Mouse (Mus musculus) embryonic facial prominence, embryonic 13.5 days (tissue): ENCODE results near the gene Glis1. TPM values are rescaled to one million over a fixed set of nuclear protein-coding genes. Genes with fewer than 3 reads are reported as not detected.

ENCODE experiments used
- ATAC-seq: fragments of 200-750 bp; cut with Nextera tagmentation; 2 replicates; pipeline ENCODE4 v1.8.0; 2017; ENCODE audit warnings: low read depth; ENCODE audit not compliant: insufficient number of reproducible peaks, insufficient read depth, low FRiP score, low TSS enrichment
- H3K27ac ChIP-seq: fragments of 300-500 bp; sonication (generic); 2 replicates; pipeline ENCODE4 v1.5.1; 2015; ENCODE audit warnings: moderate library complexity, mild to moderate bottlenecking, inconsistent platforms
- H3K27me3 ChIP-seq: fragments of 300-500 bp; sonication (generic); 2 replicates; pipeline ENCODE4 v1.6.1; 2015; ENCODE audit warnings: mild to moderate bottlenecking, inconsistent platforms
- H3K36me3 ChIP-seq: fragments of 300-500 bp; sonication (generic); 2 replicates; pipeline ENCODE4 v1.6.1; 2015; ENCODE audit warnings: mild to moderate bottlenecking, inconsistent platforms
- H3K4me1 ChIP-seq: fragments of 300-500 bp; sonication (generic); 2 replicates; pipeline ENCODE4 v1.6.1; 2015; ENCODE audit warnings: inconsistent platforms
- H3K4me2 ChIP-seq: fragments of 300-500 bp; sonication (generic); 2 replicates; pipeline ENCODE4 v1.6.1; 2015; ENCODE audit warnings: moderate library complexity, mild to moderate bottlenecking, inconsistent platforms
- H3K4me3 ChIP-seq: fragments of 300-500 bp; sonication (generic); 2 replicates; pipeline ENCODE4 v1.5.1; 2015; ENCODE audit warnings: mild to moderate bottlenecking, inconsistent platforms
- H3K9ac ChIP-seq: fragments of 300-500 bp; sonication (generic); 2 replicates; pipeline ENCODE4 v1.6.1; 2015; ENCODE audit warnings: mild to moderate bottlenecking, inconsistent platforms
- H3K9me3 ChIP-seq: fragments of 300-500 bp; sonication (generic); 2 replicates; pipeline ENCODE4 v1.6.1; 2016; ENCODE audit warnings: inconsistent platforms
- WGBS: fragments of 180-500 bp; shearing (Covaris S2); methylation state at CpG from one replicate; pipeline ENCODE4 v1.1.7; 2015; ENCODE audit warnings: mixed read lengths; 5-methylcytosine and 5-hydroxymethylcytosine counted together
- polyA plus RNA-seq: library from polyadenylated mRNA; unstranded; fragments of >200 nt; fragmentation: Nextera tagmentation; extraction: Ambion mirVana; gene quantifications from 2 replicates; pipeline ENCODE4 v1.2.1, GENCODE M21; 2015

The Glis1 gene
- polyA plus RNA-seq, 1 experiment from 2014 or later = 60.4 TPM

DNA sequence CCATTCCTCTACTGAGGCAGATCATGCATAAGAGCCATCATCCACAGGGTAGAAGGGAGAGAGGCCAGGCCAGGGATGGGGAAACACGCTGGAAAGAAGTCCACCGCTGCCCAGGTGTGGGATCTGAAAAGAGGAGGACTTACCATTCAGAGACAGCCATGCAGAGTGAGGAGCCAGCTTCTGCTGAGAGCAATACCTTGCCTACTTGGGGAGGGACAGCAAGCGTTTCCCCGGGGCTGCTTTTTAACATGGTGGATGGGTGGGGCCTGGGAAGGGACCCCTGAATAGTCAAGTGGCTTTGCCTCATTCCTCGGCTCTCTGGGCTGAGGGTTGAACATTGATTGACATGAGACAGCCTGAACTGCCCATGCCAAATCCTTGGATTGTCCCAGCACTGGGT lies 85.7 kb downstream of the Glis1 start:
- 79% methylated on average over 5 of the region's 5 CpGs for WGBS
- Histone ChIP-seq H3K9ac (no peak overlapping the region), H3K4me3 (no peak overlapping the region)

DNA sequence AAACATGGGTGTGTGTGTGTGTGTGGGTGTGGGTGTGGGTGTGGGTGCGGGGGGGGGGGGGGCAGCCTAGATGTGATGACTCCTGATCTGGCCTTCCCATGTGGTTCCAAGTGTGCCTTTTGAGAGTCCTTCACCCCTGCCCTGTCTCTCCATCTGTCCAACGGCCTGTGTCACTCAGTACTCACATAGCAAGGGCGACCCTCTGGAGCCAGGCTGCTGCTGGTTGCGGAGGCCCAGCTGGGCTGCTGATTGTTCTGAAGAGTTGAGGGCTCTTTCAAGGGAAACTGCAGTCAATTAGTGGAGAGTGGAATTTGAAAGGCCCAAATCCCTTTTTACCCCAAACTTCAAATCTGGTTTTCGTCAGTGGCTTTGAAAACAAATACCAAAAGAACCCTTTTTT lies 86.4 kb downstream of the Glis1 start:
- H3K9me3 ChIP-seq = no peaks in the 10 kb centered on the region
- H3K4me3 ChIP-seq = no peak overlapping the region
- H3K9ac ChIP-seq = no peak overlapping the region
- 19% methylated on average over 4 of the region's 5 CpGs for WGBS
- no peaks in the 10 kb centered on the region for H3K27me3 ChIP-seq
- peak overlapping the region; percentile 77; the same call in 1 of the 2 replicates for H3K27ac ChIP-seq
- no peak for ATAC-seq
- peaks cover 65% of the 10 kb centered on the region for H3K4me1 ChIP-seq
- no peak overlapping the region for H3K4me2 ChIP-seq
- no peaks in the 10 kb centered on the region for H3K36me3 ChIP-seq

More for the DNA sequence above, 85.7 kb downstream of the Glis1 start:
- Histone ChIP-seq H3K27ac (peak overlapping the region; percentile 77; the same call in 1 of the 2 replicates), H3K27me3 (no peaks in the 10 kb centered on the region), H3K9me3 (no peaks in the 10 kb centered on the region), H3K36me3 (no peaks in the 10 kb centered on the region), H3K4me1 (peaks cover 71% of the 10 kb centered on the region), H3K4me2 (no peak overlapping the region)
- no peak for ATAC-seq

DNA sequence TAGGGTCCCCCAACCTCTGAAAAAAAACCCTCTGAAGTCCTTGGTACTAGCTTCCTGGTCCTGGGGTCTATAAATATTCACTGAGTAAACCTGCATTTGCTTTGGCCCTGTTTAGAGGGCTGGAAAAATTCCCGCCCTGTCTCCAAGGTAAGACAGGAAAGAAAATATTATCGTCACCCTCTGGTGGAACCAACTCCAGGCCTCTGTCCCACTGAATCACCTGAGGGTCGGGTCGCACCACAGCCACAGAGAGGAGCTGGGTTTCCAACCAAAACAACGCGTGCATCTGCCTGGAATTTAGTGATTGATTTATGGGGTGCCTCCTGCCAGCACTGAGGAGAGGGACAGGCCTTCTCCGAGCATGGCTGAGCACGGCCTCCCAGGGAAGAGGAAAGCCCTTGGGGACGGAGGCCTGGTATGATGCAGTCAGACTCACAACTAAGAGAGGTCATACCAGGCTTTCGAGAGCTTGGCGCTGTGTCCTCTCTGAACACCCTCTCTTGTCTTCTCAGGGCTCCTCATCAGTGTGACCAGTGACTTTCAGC lies 89.3 kb downstream of the Glis1 start:
- Histone ChIP-seq H3K4me1 (peaks cover 37% of the 10 kb centered on the region), H3K9me3 (no peaks in the 10 kb centered on the region), H3K4me2 (no peak overlapping the region), H3K27ac (no peak overlapping the region), H3K4me3 (no peak overlapping the region), H3K27me3 (no peaks in the 10 kb centered on the region), H3K9ac (no peak overlapping the region), H3K36me3 (no peaks in the 10 kb centered on the region)
- WGBS = 64% methylated on average over 11 of the region's 11 CpGs
- no peak for ATAC-seq

DNA sequence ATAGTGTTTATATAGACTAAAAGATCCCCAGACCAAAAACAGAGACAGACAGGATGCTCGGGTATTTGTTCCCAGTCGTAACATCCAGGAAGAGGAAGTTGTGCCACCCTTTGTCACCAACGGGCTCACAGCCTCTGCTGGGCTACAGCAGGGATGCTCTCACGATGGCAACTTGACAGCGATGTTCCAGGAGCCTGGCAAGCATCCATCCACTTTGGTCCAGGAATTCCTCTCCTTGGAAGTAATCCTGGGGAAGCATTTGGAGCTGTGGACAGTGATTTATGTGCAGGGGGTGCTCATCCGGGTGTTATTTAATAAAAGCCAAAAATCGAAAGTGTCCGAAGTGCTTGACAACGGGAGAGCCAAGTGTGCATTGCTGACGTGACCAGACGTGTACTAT lies 100.7 kb downstream of the Glis1 start:
- WGBS = 68% methylated on average over 11 of the region's 11 CpGs
- Histone ChIP-seq H3K4me2 (no peak overlapping the region), H3K4me3 (no peak overlapping the region), H3K27me3 (peaks cover 2% of the 10 kb centered on the region), H3K27ac (no peak overlapping the region), H3K9me3 (no peaks in the 10 kb centered on the region), H3K36me3 (no peaks in the 10 kb centered on the region), H3K9ac (no peak overlapping the region), H3K4me1 (peaks cover 47% of the 10 kb centered on the region)
- no peak for ATAC-seq

- Histone ChIP-seq H3K4me2 (peak overlapping the region; percentile 30), H3K27me3 (peaks cover 2% of the 10 kb centered on the region)
Measured at GRCm38 (mm10) chr4:107538116-107538515, 103.7 kb downstream of the Glis1 start.

GRCm38 (mm10) chr4:107538561-107538960 lies 104.2 kb downstream of the Glis1 start:
- ATAC-seq = no peak
- Histone ChIP-seq H3K27me3 (peaks cover 2% of the 10 kb centered on the region), H3K4me2 (no peak overlapping the region), H3K4me1 (peaks cover 50% of the 10 kb centered on the region), H3K9me3 (no peaks in the 10 kb centered on the region), H3K36me3 (no peaks in the 10 kb centered on the region), H3K4me3 (no peak overlapping the region), H3K27ac (peak overlapping the region; percentile 28; the same call in 1 of the 2 replicates), H3K9ac (peak overlapping the region; percentile 36; the same call in 1 of the 2 replicates)
- WGBS = 51% methylated on average over 3 of the region's 3 CpGs

More at GRCm38 (mm10) chr4:107538116-107538515, 103.7 kb downstream of the Glis1 start:
- 13% methylated on average over 13 of the region's 13 CpGs for WGBS
- peaks cover 50% of the 10 kb centered on the region for H3K4me1 ChIP-seq
- H3K9ac ChIP-seq = peak overlapping the region; percentile 36; the same call in 1 of the 2 replicates
- no peaks in the 10 kb centered on the region for H3K36me3 ChIP-seq
- H3K27ac ChIP-seq = peak overlapping the region; percentile 28; the same call in 1 of the 2 replicates
- H3K9me3 ChIP-seq = no peaks in the 10 kb centered on the region
- ATAC-seq = 0 out of 2 replicates have a peak, but pooled peaks have one; percentile 26
- no peak overlapping the region for H3K4me3 ChIP-seq

DNA sequence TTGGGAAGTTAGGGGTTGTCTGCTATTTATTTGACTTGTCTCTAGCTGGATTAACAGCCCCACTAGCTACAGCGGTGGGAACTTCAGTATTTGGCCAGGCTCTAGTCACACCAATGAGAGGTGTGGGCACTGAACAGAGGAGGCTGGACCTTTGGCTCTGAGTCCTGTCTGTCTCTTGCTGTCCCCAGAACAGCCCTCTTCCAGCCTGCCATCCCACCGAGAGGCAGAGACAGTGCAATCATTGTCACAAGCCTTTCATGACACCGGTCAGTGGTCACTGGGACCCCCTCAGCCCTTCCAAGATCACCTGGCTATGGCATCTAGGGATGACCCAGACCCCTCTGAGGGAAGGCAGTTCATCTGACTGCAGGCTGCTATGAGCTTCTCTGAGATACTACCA lies 104.6 kb downstream of the Glis1 start:
- Histone ChIP-seq H3K9ac (no peak overlapping the region), H3K4me1 (peaks cover 48% of the 10 kb centered on the region), H3K9me3 (no peaks in the 10 kb centered on the region), H3K36me3 (no peaks in the 10 kb centered on the region), H3K27me3 (peaks cover 2% of the 10 kb centered on the region), H3K4me2 (no peak overlapping the region), H3K27ac (no peak overlapping the region), H3K4me3 (no peak overlapping the region)
- 65% methylated on average over 3 of the region's 3 CpGs for WGBS
- no peak for ATAC-seq

DNA sequence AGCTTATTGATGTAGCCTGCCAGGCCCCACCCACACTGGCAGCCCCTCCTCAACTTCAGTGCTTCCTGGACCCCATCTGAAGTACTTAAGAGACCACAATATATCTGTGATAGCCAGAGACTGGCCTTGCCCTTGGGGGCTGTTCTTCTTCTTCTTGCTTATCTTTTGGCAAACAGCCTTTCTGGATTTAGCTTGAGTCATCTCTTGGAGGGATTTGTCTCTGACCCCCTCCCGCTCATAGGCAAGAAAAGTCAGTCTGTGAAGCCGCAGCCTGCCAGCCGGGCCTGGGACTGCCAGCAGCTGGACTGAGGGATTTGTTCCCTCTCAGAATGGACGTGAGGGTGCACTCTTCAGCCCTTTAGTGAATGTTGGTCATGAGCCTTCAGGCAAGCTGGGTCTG lies 107.4 kb downstream of the Glis1 start:
- Histone ChIP-seq H3K27ac (no peak overlapping the region), H3K4me2 (no peak overlapping the region), H3K9me3 (no peaks in the 10 kb centered on the region), H3K4me1 (peaks cover 41% of the 10 kb centered on the region), H3K9ac (no peak overlapping the region), H3K27me3 (no peaks in the 10 kb centered on the region; the same call in 1 of the 2 replicates), H3K36me3 (no peaks in the 10 kb centered on the region), H3K4me3 (no peak overlapping the region)
- WGBS = 64% methylated on average over 4 of the region's 4 CpGs
- no peak for ATAC-seq

DNA sequence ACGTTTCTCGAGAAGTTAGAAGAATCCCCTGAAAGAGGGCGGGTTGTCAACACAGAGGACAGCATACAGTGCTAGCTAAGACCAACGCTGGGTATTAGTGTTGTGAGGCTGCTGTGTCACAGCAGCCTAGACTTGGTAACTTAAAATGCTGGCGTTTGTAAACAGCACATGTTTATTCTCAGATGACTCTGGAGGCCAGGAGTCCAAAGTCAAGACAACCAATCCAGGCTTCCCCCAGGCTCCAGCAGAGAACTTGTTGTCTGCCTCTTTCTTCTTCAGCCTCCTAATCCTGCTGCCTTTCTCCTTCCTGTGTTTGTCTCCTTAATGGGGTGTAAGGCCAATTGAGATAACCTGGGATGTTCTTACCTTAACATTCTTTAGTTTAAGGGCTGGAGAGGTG lies 110.5 kb downstream of the Glis1 start:
- Histone ChIP-seq H3K36me3 (no peaks in the 10 kb centered on the region), H3K9me3 (no peaks in the 10 kb centered on the region), H3K9ac (no peak overlapping the region), H3K4me1 (peaks cover 38% of the 10 kb centered on the region), H3K27me3 (no peaks in the 10 kb centered on the region), H3K4me3 (no peak overlapping the region), H3K4me2 (no peak overlapping the region), H3K27ac (no peak overlapping the region)
- 55% methylated on average over 5 of the region's 5 CpGs for WGBS
- ATAC-seq = no peak

GRCm38 (mm10) chr4:107545726-107546125 lies 111.3 kb downstream of the Glis1 start:
- Histone ChIP-seq H3K27ac (no peak overlapping the region), H3K4me2 (no peak overlapping the region), H3K4me3 (no peak overlapping the region), H3K36me3 (no peaks in the 10 kb centered on the region), H3K9me3 (no peaks in the 10 kb centered on the region), H3K27me3 (no peaks in the 10 kb centered on the region), H3K4me1 (peaks cover 46% of the 10 kb centered on the region), H3K9ac (no peak overlapping the region)
- WGBS = 96% methylated on average over 1 of the region's 1 CpGs
- no peak for ATAC-seq

GRCm38 (mm10) chr4:107546525-107546924 lies 112.1 kb downstream of the Glis1 start:
- no peaks in the 10 kb centered on the region for H3K36me3 ChIP-seq
- no peaks in the 10 kb centered on the region for H3K27me3 ChIP-seq
- no peak overlapping the region; the same call in 1 of the 2 replicates for H3K27ac ChIP-seq
- no peaks in the 10 kb centered on the region for H3K9me3 ChIP-seq
- 59% methylated on average over 8 of the region's 8 CpGs for WGBS
- H3K9ac ChIP-seq = no peak overlapping the region
- no peak overlapping the region for H3K4me3 ChIP-seq
- no peak overlapping the region for H3K4me2 ChIP-seq
- peaks cover 54% of the 10 kb centered on the region for H3K4me1 ChIP-seq
- ATAC-seq = no peak

DNA sequence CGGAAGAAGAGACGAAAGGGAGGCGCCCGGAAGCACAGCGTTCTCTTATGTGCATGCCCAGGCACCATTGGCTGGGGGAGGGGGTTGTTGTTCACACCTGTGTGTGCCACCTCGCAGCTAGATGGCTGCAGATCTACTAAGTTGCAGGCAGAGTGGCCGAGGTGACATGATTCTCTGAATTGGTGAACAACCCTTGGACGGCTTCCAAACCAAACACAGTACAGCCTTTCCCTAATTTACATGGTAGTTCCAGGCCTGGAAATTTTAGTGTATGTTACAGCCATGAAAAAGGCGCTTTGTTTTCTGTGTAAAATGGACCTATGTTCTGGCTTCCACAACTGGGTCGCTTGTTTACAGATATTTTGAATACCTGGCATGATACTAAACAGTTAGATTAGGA lies 115.7 kb downstream of the Glis1 start:
- H3K27me3 ChIP-seq = no peaks in the 10 kb centered on the region
- no peak overlapping the region for H3K4me2 ChIP-seq
- H3K9ac ChIP-seq = no peak overlapping the region
- no peak for ATAC-seq
- no peaks in the 10 kb centered on the region for H3K36me3 ChIP-seq
- 79% methylated on average over 10 of the region's 10 CpGs for WGBS
- H3K4me1 ChIP-seq = peaks cover 61% of the 10 kb centered on the region
- no peaks in the 10 kb centered on the region for H3K9me3 ChIP-seq
- H3K27ac ChIP-seq = peak overlapping the region; percentile 72; the same call in 1 of the 2 replicates
- no peak overlapping the region for H3K4me3 ChIP-seq
